Mouse (Mus musculus): ENCODE measurements around the gene Asic5.

Gene Asic5

GRCm38 (mm10) chr3:82014148-82014703 is 32.1 kb downstream of the Asic5 start:
- no peak for DNase-seq

GRCm38 (mm10) chr3:82022421-82022920 is 40.4 kb downstream of the Asic5 start:
- DNase-seq: no peak

GRCm38 (mm10) chr3:82023065-82023464 is 41.0 kb downstream of the Asic5 start:
- no peak for DNase-seq

- no peak for DNase-seq
These were observed 45.2 kb downstream of the Asic5 start for GRCm38 (mm10) chr3:82027286-82027685.

- peak; percentile 29 to 34 for DNase-seq
These were observed 47.1 kb downstream of the Asic5 start for GRCm38 (mm10) chr3:82029229-82029628.

GRCm38 (mm10) chr3:82030008-82030748 is 48.1 kb downstream of the Asic5 start:
- no peak for DNase-seq

- no peak for DNase-seq
These were observed 54.4 kb downstream of the Asic5 start for GRCm38 (mm10) chr3:82036262-82037044.

GRCm38 (mm10) chr3:82043676-82044075 is 61.6 kb downstream of the Asic5 start:
- no peak for DNase-seq

GRCm38 (mm10) chr3:82044902-82045301 is 62.8 kb downstream of the Asic5 start:
- no peak for DNase-seq

- DNase-seq: no peak
These were observed 64.0 kb downstream of the Asic5 start for GRCm38 (mm10) chr3:82046087-82046486.

- DNase-seq: peak; percentile 77 to 81
These were observed 65.1 kb downstream of the Asic5 start for GRCm38 (mm10) chr3:82047100-82047753.

- no peak for DNase-seq
These were observed 66.0 kb downstream of the Asic5 start for GRCm38 (mm10) chr3:82048078-82048477.

- peak in 1 of 2 experiments; percentile 10 for DNase-seq
These were observed 66.6 kb downstream of the Asic5 start for GRCm38 (mm10) chr3:82048681-82049080.

GRCm38 (mm10) chr3:82051468-82051867 is 69.4 kb downstream of the Asic5 start:
- no peak for DNase-seq

GRCm38 (mm10) chr3:82052029-82052428 is 69.9 kb downstream of the Asic5 start:
- DNase-seq: no peak

GRCm38 (mm10) chr3:82054283-82054974 is 72.3 kb downstream of the Asic5 start:
- peak; percentile 11 to 25 for DNase-seq

GRCm38 (mm10) chr3:82057201-82057600 is 75.1 kb downstream of the Asic5 start:
- DNase-seq: peak; percentile 27 to 44

- DNase-seq: peak; percentile 13 to 20
These were observed 79.5 kb downstream of the Asic5 start for GRCm38 (mm10) chr3:82061402-82062180.

- DNase-seq: no peak
These were observed 85.7 kb downstream of the Asic5 start for GRCm38 (mm10) chr3:82067830-82068229.
